Mouse (Mus musculus) small intestine, adult 2 months (tissue): Measurements from ENCODE around the gene Ltbp3. TPM values are rescaled to one million over a fixed set of nuclear protein-coding genes. Genes with fewer than 3 reads are reported as not detected.

Experiments used
- H3K27ac ChIP-seq: fragments of 200-500 bp; 2 replicates; pipeline ENCODE4 v1.5.1; 2012; ENCODE audit warnings: low read depth, low read length, control low read depth, inconsistent platforms; ENCODE audit not compliant: insufficient read depth
- H3K27me3 ChIP-seq: fragments of 200-500 bp; 2 replicates; pipeline ENCODE4 v1.6.1; 2012; ENCODE audit warnings: mild to moderate bottlenecking, moderate library complexity, low read length, inconsistent platforms; ENCODE audit not compliant: control insufficient read depth, insufficient read depth
- H3K36me3 ChIP-seq: fragments of 200-500 bp; 2 replicates; pipeline ENCODE4 v1.6.1; 2012; ENCODE audit warnings: mild to moderate bottlenecking, low read length, control low read depth, inconsistent platforms; ENCODE audit not compliant: control insufficient read depth, insufficient read depth
- H3K4me1 ChIP-seq: fragments of 200-500 bp; 2 replicates; pipeline ENCODE4 v1.6.1; 2012; ENCODE audit warnings: low read length, inconsistent platforms, mixed read lengths; ENCODE audit not compliant: control insufficient read depth, insufficient read depth, insufficient read length
- H3K4me3 ChIP-seq: fragments of 200-500 bp; 2 replicates; pipeline ENCODE4 v1.5.1; 2012; ENCODE audit warnings: low read depth, mild to moderate bottlenecking, control low read depth, inconsistent platforms, low read length, moderate library complexity
- CTCF ChIP-seq: fragments of 200-500 bp; IDR thresholded peaks from 2 replicates; pipeline ENCODE4 v1.5.1; 2012; ENCODE audit warnings: low read depth, mild to moderate bottlenecking, control low read depth, inconsistent platforms, low read length, moderate library complexity, mixed read lengths; ENCODE audit not compliant: insufficient replicate concordance, insufficient read length; ENCODE audit errors: extremely low read depth
- POLR2A ChIP-seq: fragments of 200-500 bp; IDR thresholded peaks from 2 replicates; pipeline ENCODE4 v1.6.1; 2012; ENCODE audit warnings: low read depth, mild to moderate bottlenecking, control low read depth, inconsistent platforms, low read length, moderate library complexity
- WGBS: fragments of 180-500 bp; shearing (Covaris S2); methylation state at CpG from one replicate; pipeline ENCODE4 v1.1.7; 2018; 5-methylcytosine and 5-hydroxymethylcytosine counted together
- polyA plus RNA-seq: library from polyadenylated mRNA; depleted of rRNA; stranded (reverse); fragments of >200 nt; gene quantifications from 2 replicates; pipeline ENCODE4 v1.2.3, GENCODE M21; 2012

Ltbp3 gene
- polyA plus RNA-seq, 1 experiment, result 28.2 TPM

- TF ChIP-seq CTCF (no peak), POLR2A (no peak)
- peaks cover 37% of the 10 kb centered on the region for H3K36me3 ChIP-seq
- WGBS, result 39% methylated on average over 27 of the region's 29 CpGs
- peaks cover 4% of the 10 kb centered on the region for H3K4me1 ChIP-seq
- H3K27me3 ChIP-seq, result 0 out of 2 replicates have a peak, but pooled peaks cover 6% of the 10 kb centered on the region
- H3K27ac ChIP-seq, result no peak overlapping the region
- no peak overlapping the region for H3K4me3 ChIP-seq
Observed at GRCm38 (mm10) chr19:5756321-5756985, 15.7 kb downstream of the Ltbp3 start.

DNA sequence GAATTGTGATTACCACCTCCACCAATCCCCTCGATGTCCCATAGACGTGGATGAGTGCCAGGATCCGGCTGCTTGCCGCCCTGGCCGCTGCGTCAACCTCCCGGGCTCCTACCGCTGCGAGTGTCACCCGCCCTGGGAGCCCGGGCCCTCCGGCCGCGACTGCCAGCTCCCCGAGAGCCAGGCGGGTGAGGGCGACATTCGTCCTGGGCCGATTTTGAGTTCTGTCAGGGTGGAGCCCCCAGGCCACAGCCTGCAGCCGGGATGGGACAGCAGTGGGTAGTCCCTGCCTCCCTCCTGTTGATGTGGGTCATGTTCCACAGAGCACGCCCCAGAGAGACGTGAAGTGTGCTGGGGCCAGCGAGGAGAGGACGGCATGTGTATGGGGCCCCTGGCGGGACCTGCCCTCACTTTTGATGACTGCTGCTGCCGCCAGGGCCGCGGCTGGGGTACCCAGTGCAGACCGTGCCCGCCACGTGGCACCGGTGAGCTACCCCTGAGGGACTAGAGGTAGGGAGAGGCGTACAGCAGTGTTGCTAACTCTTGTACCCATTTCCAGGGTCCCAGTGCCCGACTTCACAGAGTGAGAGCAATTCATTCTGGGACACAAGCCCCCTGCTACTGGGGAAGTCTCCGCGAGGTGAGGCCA, 16.4 kb downstream of the Ltbp3 start:
- Histone ChIP-seq H3K4me3 (no peak overlapping the region), H3K27ac (no peak overlapping the region), H3K4me1 (peaks cover 4% of the 10 kb centered on the region; the same call in 1 of the 2 replicates), H3K36me3 (peaks cover 42% of the 10 kb centered on the region), H3K27me3 (0 out of 2 replicates have a peak, but pooled peaks cover 3% of the 10 kb centered on the region)
- no peak for TF ChIP-seq POLR2A
- no peak for TF ChIP-seq CTCF
- 46% methylated on average over 36 of the region's 36 CpGs for WGBS

- H3K27me3 ChIP-seq, result 0 out of 2 replicates have a peak, but pooled peaks cover 3% of the 10 kb centered on the region
- peaks cover 55% of the 10 kb centered on the region for H3K36me3 ChIP-seq
- 90% methylated on average over 14 of the region's 14 CpGs for WGBS
- TF ChIP-seq CTCF (no peak), POLR2A (no peak)
- no peak overlapping the region for H3K27ac ChIP-seq
- no peak overlapping the region for H3K4me3 ChIP-seq
- H3K4me1 ChIP-seq, result peaks cover 4% of the 10 kb centered on the region; the same call in 1 of the 2 replicates
Observed at GRCm38 (mm10) chr19:5758878-5759403, 18.2 kb downstream of the Ltbp3 start.

GRCm38 (mm10) chr19:5763163-5763562, 22.5 kb downstream of the Ltbp3 start:
- Histone ChIP-seq H3K4me1 (no peaks in the 10 kb centered on the region), H3K27ac (no peak overlapping the region), H3K36me3 (peaks cover 81% of the 10 kb centered on the region), H3K27me3 (no peaks in the 10 kb centered on the region), H3K4me3 (no peak overlapping the region)
- no peak for TF ChIP-seq CTCF
- no peak for TF ChIP-seq POLR2A
- 90% methylated on average over 6 of the region's 6 CpGs for WGBS

DNA sequence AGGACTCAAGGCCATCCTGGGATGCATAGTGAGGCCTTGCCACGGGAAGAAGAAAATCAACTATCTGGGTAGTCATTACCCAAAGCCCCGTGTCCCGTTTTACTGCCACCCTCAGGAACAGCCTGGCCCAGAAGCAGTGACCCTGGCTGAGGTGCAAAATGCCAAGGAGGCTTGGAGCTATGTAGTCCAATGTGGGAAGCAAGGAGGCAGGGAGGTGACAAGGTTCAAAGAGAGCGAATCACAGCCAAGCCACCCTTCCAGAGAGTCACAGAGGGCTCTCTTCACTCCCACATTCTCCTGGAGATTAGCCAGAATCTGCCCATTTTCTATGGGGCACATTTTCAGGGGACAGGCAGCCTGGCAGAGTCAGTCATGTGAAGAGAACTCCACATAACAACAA, 26.6 kb downstream of the Ltbp3 start:
- Histone ChIP-seq H3K27me3 (no peaks in the 10 kb centered on the region), H3K36me3 (peaks cover 50% of the 10 kb centered on the region), H3K4me3 (no peak overlapping the region), H3K4me1 (peaks cover 10% of the 10 kb centered on the region), H3K27ac (no peak overlapping the region)
- WGBS, result 81% methylated on average over 4 of the region's 4 CpGs
- TF ChIP-seq CTCF (no peak), POLR2A (no peak)

DNA sequence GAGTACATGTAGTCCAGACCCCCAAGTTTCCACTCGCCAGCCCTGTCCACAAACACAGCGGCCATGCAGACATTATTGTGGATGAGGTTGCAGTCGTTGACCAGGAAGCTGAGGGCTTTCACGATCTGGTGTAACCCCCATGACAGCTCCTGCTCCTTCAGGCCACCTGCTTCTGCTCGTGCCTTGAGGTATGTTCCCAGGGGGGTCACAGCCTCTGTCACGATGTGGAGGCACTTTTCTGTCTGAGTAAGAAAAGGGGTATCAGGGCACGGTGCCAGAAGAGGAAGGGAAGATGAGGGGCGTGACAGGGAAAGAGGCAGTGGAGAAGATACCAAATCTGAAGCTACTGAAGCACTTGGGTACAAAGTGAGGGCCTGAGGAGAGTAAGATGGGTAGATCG, 29.6 kb downstream of the Ltbp3 start:
- H3K4me1 ChIP-seq, result peaks cover 10% of the 10 kb centered on the region
- H3K27ac ChIP-seq, result peak overlapping the region; percentile 87
- peak overlapping the region; percentile 96 for H3K4me3 ChIP-seq
- H3K36me3 ChIP-seq, result peaks cover 23% of the 10 kb centered on the region
- no peaks in the 10 kb centered on the region for H3K27me3 ChIP-seq
- WGBS, result 37% methylated on average over 9 of the region's 9 CpGs
- TF ChIP-seq POLR2A (no peak), CTCF (no peak)
